Mouse (Mus musculus) hindbrain, embryonic 14.5 days (tissue): ENCODE results near the gene Dnajc21. TPM values are rescaled to one million over a fixed set of nuclear protein-coding genes. Genes with fewer than 3 reads are reported as not detected.
A peak's percentile ranks its signal among the peaks of the same experiment; 100 is the strongest.

Experiments
- ATAC-seq: fragments of 200-750 bp; cut with Nextera tagmentation; 2 replicates; pipeline ENCODE4 v1.8.0; 2017; ENCODE audit warnings: moderate number of reproducible peaks, mild to moderate bottlenecking, moderate TSS enrichment, moderate library complexity; ENCODE audit not compliant: low FRiP score
- DNase-seq: peaks from one replicate; pipeline ENCODE4 v3.0.0-alpha.2; 2015; ENCODE audit warnings: low spot score
- H3K27ac ChIP-seq: fragments of 300-500 bp; sonication (generic); 2 replicates; pipeline ENCODE4 v1.5.1; 2014; ENCODE audit warnings: mild to moderate bottlenecking, moderate library complexity
- H3K27me3 ChIP-seq: fragments of 300-500 bp; sonication (generic); 2 replicates; pipeline ENCODE4 v1.6.1; 2014; ENCODE audit warnings: mild to moderate bottlenecking, low read length, mixed read lengths; ENCODE audit not compliant: control insufficient read depth, insufficient read depth
- H3K36me3 ChIP-seq: fragments of 300-500 bp; sonication (generic); replicated peaks from 2 replicates; pipeline ENCODE4 v1.6.1; 2014; ENCODE audit not compliant: control insufficient read depth, insufficient read depth
- H3K4me1 ChIP-seq: fragments of 300-500 bp; sonication (generic); replicated peaks from 2 replicates; pipeline ENCODE4 v1.6.1; 2014; ENCODE audit warnings: antibody characterized with exemption, low read length, mixed read lengths; ENCODE audit not compliant: control insufficient read depth, insufficient read depth
- H3K4me2 ChIP-seq: fragments of 300-500 bp; sonication (generic); replicated peaks from 2 replicates; pipeline ENCODE4 v1.6.1; 2014; ENCODE audit warnings: mild to moderate bottlenecking, moderate library complexity
- H3K4me3 ChIP-seq: fragments of 300-500 bp; sonication (generic); replicated peaks from 2 replicates; pipeline ENCODE4 v1.5.1; 2014; ENCODE audit warnings: mild to moderate bottlenecking, low read length
- H3K9ac ChIP-seq: fragments of 300-500 bp; sonication (generic); 2 replicates; pipeline ENCODE4 v1.6.1; 2014
- H3K9me3 ChIP-seq: fragments of 300-500 bp; sonication (generic); 2 replicates; pipeline ENCODE4 v1.6.1; 2016; ENCODE audit warnings: low read length; ENCODE audit not compliant: control insufficient read depth
- WGBS: fragments of 180-500 bp; shearing (Covaris S2); extraction: QIAGEN DNeasy Blood & Tissue Kit; methylation state at CpG from one replicate; pipeline ENCODE4 v1.1.7; 2014; 5-methylcytosine and 5-hydroxymethylcytosine counted together
- polyA plus RNA-seq: library from polyadenylated mRNA; unstranded; fragments of >200 nt; fragmentation: Nextera tagmentation; extraction: Ambion mirVana; gene quantifications from 2 replicates; pipeline ENCODE4 v1.2.1, GENCODE M21; 2014

Gene Dnajc21
- polyA plus RNA-seq, 1 experiment from 2014 or later = 13.0 TPM

GRCm38 (mm10) chr15:10447102-10447501 is 23.2 kb downstream of the Dnajc21 start:
- DNase-seq = no peak
- Histone ChIP-seq H3K9ac (no peak overlapping the region), H3K4me1 (no peaks in the 10 kb centered on the region), H3K36me3 (peaks cover 75% of the 10 kb centered on the region), H3K4me2 (no peak overlapping the region), H3K4me3 (no peak overlapping the region), H3K27ac (no peak overlapping the region), H3K27me3 (no peaks in the 10 kb centered on the region), H3K9me3 (no peaks in the 10 kb centered on the region)
- WGBS = 88% methylated on average over 3 of the region's 3 CpGs
- no peak for ATAC-seq

DNA sequence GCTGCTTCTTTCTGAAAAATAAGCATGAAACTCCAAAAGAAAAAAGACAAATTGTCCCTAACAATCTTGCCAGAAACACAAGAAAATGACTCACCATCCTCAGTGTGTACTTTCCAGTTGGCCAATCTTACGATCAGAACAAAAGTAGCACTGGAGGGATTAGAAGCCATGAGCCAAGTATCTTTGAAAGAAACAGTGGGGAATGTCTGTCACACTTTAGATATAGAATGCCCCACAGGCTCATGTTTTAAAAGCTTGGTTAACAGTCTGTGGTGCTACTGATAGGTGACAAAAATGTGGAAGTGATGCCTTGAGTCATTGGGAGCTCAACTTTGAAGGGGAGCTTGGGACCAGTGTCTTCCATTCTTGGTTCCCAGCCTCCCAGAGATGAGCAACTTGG is 28.0 kb downstream of the Dnajc21 start:
- Histone ChIP-seq H3K9me3 (no peaks in the 10 kb centered on the region), H3K9ac (no peak overlapping the region), H3K4me1 (no peaks in the 10 kb centered on the region), H3K36me3 (peaks cover 52% of the 10 kb centered on the region), H3K4me3 (no peak overlapping the region), H3K27me3 (no peaks in the 10 kb centered on the region), H3K27ac (no peak overlapping the region), H3K4me2 (no peak overlapping the region)
- ATAC-seq = no peak
- 69% methylated on average over 1 of the region's 1 CpGs for WGBS
- no peak for DNase-seq

DNA sequence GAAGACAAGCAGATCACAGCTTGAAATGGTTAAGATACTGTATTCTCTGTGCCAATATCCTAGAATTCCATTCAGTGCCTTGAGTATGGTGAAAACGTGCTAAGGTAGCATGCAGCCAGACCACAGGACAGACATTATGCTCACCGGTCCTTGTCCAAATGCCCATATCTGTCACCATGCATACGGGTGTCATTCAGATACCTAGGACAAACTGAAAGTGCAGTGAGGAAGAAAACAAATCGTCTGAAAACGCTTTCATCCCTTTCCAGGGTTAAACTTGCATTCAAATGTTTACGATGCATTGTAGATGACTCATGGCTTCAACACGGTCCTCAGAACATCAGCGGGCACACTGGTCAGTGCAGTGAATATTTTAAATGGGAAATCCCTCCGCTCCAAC is 28.8 kb downstream of the Dnajc21 start:
- no peak overlapping the region for H3K4me3 ChIP-seq
- no peak overlapping the region for H3K4me2 ChIP-seq
- peaks cover 48% of the 10 kb centered on the region for H3K36me3 ChIP-seq
- H3K9me3 ChIP-seq = no peaks in the 10 kb centered on the region
- no peaks in the 10 kb centered on the region for H3K4me1 ChIP-seq
- ATAC-seq = no peak
- WGBS = 92% methylated on average over 9 of the region's 9 CpGs
- DNase-seq = no peak
- no peak overlapping the region for H3K9ac ChIP-seq
- no peak overlapping the region for H3K27ac ChIP-seq
- H3K27me3 ChIP-seq = no peaks in the 10 kb centered on the region

DNA sequence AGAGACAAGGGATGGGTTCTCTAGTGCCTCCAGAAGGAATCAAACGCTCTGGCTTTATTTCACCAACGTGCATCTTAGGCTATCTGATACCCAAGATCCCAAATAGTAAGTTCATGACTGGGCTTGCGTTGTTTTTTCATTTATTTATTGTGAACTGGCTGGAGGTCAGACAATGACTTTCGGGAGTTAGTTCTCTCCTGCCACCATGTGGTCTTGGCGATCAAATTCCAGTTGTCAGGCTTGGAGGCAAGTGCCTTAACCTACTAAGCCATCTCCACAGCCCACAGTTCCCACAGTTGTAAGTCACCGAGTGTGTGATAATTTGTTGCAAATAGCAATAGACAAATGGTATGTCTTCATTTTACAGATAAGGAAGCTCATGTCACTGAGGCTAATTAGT is 30.4 kb downstream of the Dnajc21 start:
- 73% methylated on average over 6 of the region's 6 CpGs for WGBS
- no peak for ATAC-seq
- H3K4me2 ChIP-seq = no peak overlapping the region
- H3K4me1 ChIP-seq = no peaks in the 10 kb centered on the region
- H3K9ac ChIP-seq = no peak overlapping the region
- DNase-seq = peak; percentile 46
- no peak overlapping the region for H3K27ac ChIP-seq
- H3K4me3 ChIP-seq = no peak overlapping the region
- 0 out of 2 replicates have a peak, but pooled peaks cover 4% of the 10 kb centered on the region for H3K9me3 ChIP-seq
- no peaks in the 10 kb centered on the region for H3K27me3 ChIP-seq
- peaks cover 33% of the 10 kb centered on the region for H3K36me3 ChIP-seq

DNA sequence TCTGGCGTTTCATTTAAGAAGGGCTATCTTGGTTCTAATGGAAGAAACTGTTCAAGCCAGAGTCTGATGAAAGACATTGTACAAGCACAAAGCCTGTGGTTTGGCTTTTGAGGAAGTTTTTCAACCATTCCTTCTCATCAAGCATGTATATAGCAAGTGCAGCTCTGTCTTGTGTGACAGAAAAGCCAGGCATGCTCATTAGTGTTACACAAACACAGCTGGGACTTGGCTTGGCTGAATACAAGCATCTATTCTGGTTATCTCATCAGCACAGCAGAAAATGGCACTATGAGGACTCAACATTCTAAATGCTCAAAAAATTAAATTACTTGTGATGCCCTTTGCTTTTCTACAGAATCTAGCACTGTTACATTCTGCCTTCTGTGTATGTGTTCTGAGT is 33.4 kb downstream of the Dnajc21 start:
- DNase-seq = no peak
- Histone ChIP-seq H3K36me3 (peaks cover 14% of the 10 kb centered on the region; the same call in 1 of the 2 replicates), H3K4me1 (no peaks in the 10 kb centered on the region), H3K4me3 (no peak overlapping the region), H3K9me3 (0 out of 2 replicates have a peak, but pooled peaks cover 4% of the 10 kb centered on the region), H3K27ac (no peak overlapping the region), H3K4me2 (no peak overlapping the region), H3K27me3 (no peaks in the 10 kb centered on the region), H3K9ac (no peak overlapping the region)
- 74% methylated on average over 1 of the region's 1 CpGs for WGBS
- no peak for ATAC-seq

DNA sequence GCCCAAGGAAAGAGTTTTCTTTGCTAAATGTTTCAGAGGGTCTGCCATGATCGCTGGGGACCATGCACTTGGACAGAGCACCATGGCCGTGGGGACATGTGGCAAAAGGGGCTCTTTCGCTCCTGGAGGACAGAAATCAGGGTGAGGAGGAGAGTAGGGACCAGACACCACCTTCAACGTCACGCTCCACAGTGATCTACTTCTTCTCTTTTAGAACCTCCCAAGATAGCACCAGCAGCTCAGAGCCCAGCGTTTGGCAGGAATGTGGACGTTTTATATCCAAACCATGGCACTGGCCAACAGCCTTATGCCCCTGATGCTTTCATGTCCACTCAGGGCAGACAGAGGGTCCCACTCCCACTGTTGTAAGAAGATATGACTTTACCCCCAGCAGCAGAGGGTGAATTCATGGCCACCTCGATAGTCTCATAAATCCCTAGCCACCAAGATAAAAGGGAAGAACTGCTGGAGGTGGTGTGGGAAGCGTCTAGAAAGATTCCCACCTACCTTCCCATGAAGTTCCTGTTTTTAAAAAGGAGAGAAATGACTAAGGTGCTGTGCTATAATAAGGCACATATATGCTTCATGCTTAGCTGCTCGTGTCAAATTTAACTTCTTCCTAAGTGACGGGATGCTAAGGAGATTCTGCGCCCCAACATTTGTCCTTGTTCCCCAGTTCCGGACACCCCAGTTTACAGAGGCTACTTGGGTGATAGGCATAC is 43.6 kb downstream of the Dnajc21 start:
- no peak overlapping the region for H3K4me3 ChIP-seq
- no peak overlapping the region for H3K9ac ChIP-seq
- no peak for ATAC-seq
- H3K27ac ChIP-seq = no peak overlapping the region
- no peaks in the 10 kb centered on the region for H3K27me3 ChIP-seq
- no peaks in the 10 kb centered on the region for H3K9me3 ChIP-seq
- 93% methylated on average over 13 of the region's 13 CpGs for WGBS
- no peak overlapping the region for H3K4me2 ChIP-seq
- H3K36me3 ChIP-seq = no peaks in the 10 kb centered on the region
- H3K4me1 ChIP-seq = peaks cover 3% of the 10 kb centered on the region
- no peak for DNase-seq

DNA sequence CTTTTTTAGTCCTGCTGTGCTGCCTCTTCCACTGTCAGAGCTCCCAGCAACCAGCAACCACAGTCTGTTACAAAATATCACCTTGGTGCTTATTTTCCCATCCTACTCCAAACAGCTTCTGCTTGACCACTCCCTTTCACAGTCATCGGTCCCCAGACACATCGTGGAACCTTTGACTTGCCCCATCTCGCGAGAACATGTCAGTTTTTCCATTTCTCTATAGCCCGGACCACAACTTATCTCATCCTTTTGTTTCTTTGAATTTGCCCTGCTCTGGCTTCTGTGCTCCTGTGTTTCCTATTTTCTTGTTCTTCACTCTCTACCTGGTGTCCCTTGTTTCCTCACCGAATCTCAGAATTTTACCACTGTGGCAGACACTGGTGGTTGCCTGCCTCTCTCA is 44.2 kb downstream of the Dnajc21 start:
- H3K4me3 ChIP-seq = no peak overlapping the region
- H3K36me3 ChIP-seq = no peaks in the 10 kb centered on the region
- WGBS = 91% methylated on average over 6 of the region's 6 CpGs
- H3K27ac ChIP-seq = no peak overlapping the region
- no peak for ATAC-seq
- no peaks in the 10 kb centered on the region for H3K27me3 ChIP-seq
- DNase-seq = no peak
- H3K9ac ChIP-seq = no peak overlapping the region
- peaks cover 7% of the 10 kb centered on the region for H3K4me1 ChIP-seq
- H3K4me2 ChIP-seq = no peak overlapping the region
- H3K9me3 ChIP-seq = no peaks in the 10 kb centered on the region

- Histone ChIP-seq H3K4me1 (peaks cover 7% of the 10 kb centered on the region), H3K4me3 (no peak overlapping the region), H3K9ac (no peak overlapping the region), H3K27me3 (no peaks in the 10 kb centered on the region), H3K4me2 (no peak overlapping the region), H3K27ac (no peak overlapping the region), H3K9me3 (no peaks in the 10 kb centered on the region), H3K36me3 (no peaks in the 10 kb centered on the region)
- ATAC-seq = no peak; the same call in 1 of the 2 replicates
- WGBS = 17% methylated on average over 1 of the region's 1 CpGs
- DNase-seq = no peak
Measured at GRCm38 (mm10) chr15:10421785-10422144, 48.6 kb downstream of the Dnajc21 start.

DNA sequence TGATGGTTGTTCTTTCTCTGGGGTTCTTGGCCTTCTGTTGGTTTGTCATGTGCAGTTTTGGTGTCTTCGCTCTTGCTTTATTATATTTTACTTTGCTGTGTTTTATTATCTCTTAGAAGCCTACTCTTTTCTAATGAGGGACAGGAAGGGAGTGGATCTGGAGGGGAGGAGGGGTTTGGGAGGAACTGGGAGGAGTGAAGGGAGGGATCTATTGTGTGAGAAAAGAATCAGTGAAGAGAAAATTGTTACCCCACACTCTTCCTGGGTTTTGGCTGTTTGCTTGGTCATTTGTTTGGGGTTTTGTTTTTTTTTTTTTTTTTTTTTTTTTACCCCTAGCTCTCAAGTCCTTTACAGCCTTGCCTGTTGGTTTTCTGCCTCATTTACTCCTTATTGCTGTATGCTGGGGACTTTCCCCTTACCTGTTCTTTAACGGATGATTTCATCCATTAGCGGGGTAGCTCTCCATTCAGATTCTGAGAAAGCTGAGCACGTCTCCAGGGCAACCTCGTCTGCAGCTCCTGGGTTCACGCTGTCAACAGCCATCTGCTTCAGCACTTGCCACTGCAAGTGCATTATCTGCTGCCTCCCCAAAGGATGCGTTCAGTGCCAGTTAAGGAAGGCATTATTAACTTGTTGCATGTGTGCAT is 49.1 kb downstream of the Dnajc21 start:
- no peaks in the 10 kb centered on the region for H3K27me3 ChIP-seq
- 12% methylated on average over 7 of the region's 7 CpGs for WGBS
- ATAC-seq = peak; percentile 86

More for the DNA sequence above, 49.1 kb downstream of the Dnajc21 start:
- H3K4me1 ChIP-seq = peaks cover 7% of the 10 kb centered on the region
- H3K9me3 ChIP-seq = no peaks in the 10 kb centered on the region
- H3K36me3 ChIP-seq = no peaks in the 10 kb centered on the region
- no peak overlapping the region for H3K4me3 ChIP-seq
- DNase-seq = peak; percentile 48
- H3K4me2 ChIP-seq = no peak overlapping the region
- H3K27ac ChIP-seq = no peak overlapping the region
- no peak overlapping the region for H3K9ac ChIP-seq
